10 mouse cellular contexts compared by ENCODE assay signal in genomic region chr8:57636281-57636680, GRCm38 (mm10).
"Had no signal": no experiment of that assay in that cellular context is flagged by ENCODE, and none has a peak within 500 bp of the region (broad histone marks: within the 10 kb centered on the region; RNA-seq: fewer than 3 reads in every experiment).

No protein-coding gene starts in this region.

- H3K9ac ChIP-seq: limb, embryonic 15.5 days; lung, embryonic 15.5 days; midbrain, embryonic 12.5 days had no signal

- H3K9me3 ChIP-seq: limb, embryonic 15.5 days; lung, embryonic 15.5 days; midbrain, embryonic 12.5 days had no signal

- H3K4me1 ChIP-seq: limb, embryonic 15.5 days; lung, embryonic 15.5 days had no signal

- H3K4me3 ChIP-seq: limb, embryonic 15.5 days; lung, embryonic 15.5 days; midbrain, embryonic 12.5 days had no signal

- DNase-seq: lung, postnatal 14 days; right cerebral cortex, postnatal 14 days; thymus, adult 18-20 months; thymus, postnatal 14 days had no signal

- H3K27me3 ChIP-seq: limb, embryonic 15.5 days; lung, embryonic 15.5 days; midbrain, embryonic 12.5 days had no signal

- H3K27ac ChIP-seq: limb, embryonic 15.5 days; lung, embryonic 15.5 days; macrophage; midbrain, embryonic 12.5 days had no signal

- ATAC-seq: hindbrain, embryonic 16.5 days; inflammation-experienced regulatory T-cells, adult 6 months had no signal

- H3K36me3 ChIP-seq: limb, embryonic 15.5 days; lung, embryonic 15.5 days; midbrain, embryonic 12.5 days had no signal

- H3K4me2 ChIP-seq: limb, embryonic 15.5 days; lung, embryonic 15.5 days; midbrain, embryonic 12.5 days had no signal
